Mouse (Mus musculus): ENCODE measurements around the gene Pyroxd2.
"Not testable (repeated sequence)": the region's sequence is repeated elsewhere in the genome, so short reads cannot be mapped to it uniquely, and the experiment has no call there.

Gene Pyroxd2

GRCm38 (mm10) chr19:42689321-42689720 lies 63.3 kb downstream of the Pyroxd2 start:
- no peak for DNase-seq (ENCODE audit: low read depth)

- not testable (repeated sequence) for DNase-seq (ENCODE audit: low read depth)
Observed at GRCm38 (mm10) chr19:42682776-42683175, 69.8 kb downstream of the Pyroxd2 start.

GRCm38 (mm10) chr19:42678191-42678590 lies 74.4 kb downstream of the Pyroxd2 start:
- DNase-seq (ENCODE audit: low read depth) = no peak

GRCm38 (mm10) chr19:42677452-42677851 lies 75.1 kb downstream of the Pyroxd2 start:
- no peak for DNase-seq (ENCODE audit: low read depth)

GRCm38 (mm10) chr19:42676931-42677330 lies 75.6 kb downstream of the Pyroxd2 start:
- DNase-seq (ENCODE audit: low read depth) = no peak

Measured in c-Kit-positive CD71-negative TER-119-negative erythroid progenitor cells, embryonic 14.5 days (primary cell).